Mouse (Mus musculus): ENCODE measurements around the gene Tmprss15. TPM values are rescaled to one million over a fixed set of nuclear protein-coding genes. Genes with fewer than 3 reads are reported as not detected.
A peak's percentile ranks its signal among the peaks of the same experiment; 100 is the strongest.

Tmprss15 gene
- 4.7 and 5.5 TPM in 2 replicates for polyA plus RNA-seq (2015; fragmentation: Nextera tagmentation; extraction: Ambion mirVana)

DNA sequence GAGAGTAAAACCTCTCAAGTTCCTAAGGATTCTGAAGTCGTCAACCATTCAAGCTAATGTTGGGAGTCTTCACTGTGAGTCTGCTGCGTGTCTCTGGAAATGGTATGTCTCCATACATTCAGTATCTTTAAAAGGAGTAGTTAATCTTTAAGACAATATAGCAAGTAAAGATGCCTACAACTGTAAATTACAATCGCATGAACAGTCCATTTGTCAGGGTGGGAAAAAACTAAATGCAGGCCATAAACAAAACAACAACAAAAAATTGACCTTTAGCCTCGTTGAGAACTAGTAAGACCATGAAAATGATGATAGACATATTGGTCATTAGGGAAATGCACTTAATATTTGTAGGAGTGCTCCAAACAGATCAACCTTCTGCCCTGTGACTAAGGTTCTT lies at the start of gene Tmprss15:
Tmprss15 (minus strand) TSS at position 101 of the 400 bp plus-strand sequence.
- Histone ChIP-seq H3K27me3 (replicated peaks; ENCODE audit: control insufficient read depth, insufficient read depth, low read length) (no peaks in the 10 kb centered on the region), H3K36me3 (ENCODE audit: control insufficient read depth, insufficient read depth) (no peaks in the 10 kb centered on the region), H3K9ac (ENCODE audit: low read depth, low read length) (no peak within 1 kb of the TSS), H3K4me2 (replicated peaks; ENCODE audit: low read depth) (no peak within 1 kb of the TSS), H3K9me3 (ENCODE audit: control insufficient read depth) (no peaks in the 10 kb centered on the region), H3K4me3 (ENCODE audit: low read depth, low read length) (no peak within 1 kb of the TSS), H3K4me1 (replicated peaks; ENCODE audit: control insufficient read depth, insufficient read depth, low read length) (no peaks in the 10 kb centered on the region), H3K27ac (ENCODE audit: low read depth, low read length) (no peak within 1 kb of the TSS)
- 84% methylated on average over 4 of the region's 4 CpGs for WGBS
- ATAC-seq: peak; percentile 77
- TF ChIP-seq CTCF (IDR thresholded peaks at IDR 0.05; ENCODE audit: low read depth): no peak

GRCm38 (mm10) chr16:79114879-79115278 lies 24.0 kb upstream of the Tmprss15 start:
- no peak overlapping the region for H3K9ac ChIP-seq (ENCODE audit: low read depth, low read length)
- H3K9me3 ChIP-seq (ENCODE audit: control insufficient read depth): no peaks in the 10 kb centered on the region
- ATAC-seq: no peak
- H3K4me3 ChIP-seq (ENCODE audit: low read depth, low read length): no peak overlapping the region
- no peak overlapping the region for H3K27ac ChIP-seq (ENCODE audit: low read depth, low read length)
- no peaks in the 10 kb centered on the region for H3K27me3 ChIP-seq (replicated peaks; ENCODE audit: control insufficient read depth, insufficient read depth, low read length)
- H3K36me3 ChIP-seq (ENCODE audit: control insufficient read depth, insufficient read depth): no peaks in the 10 kb centered on the region
- H3K4me2 ChIP-seq (replicated peaks; ENCODE audit: low read depth): no peak overlapping the region
- 67% methylated on average over 1 of the region's 1 CpGs for WGBS
- no peak for TF ChIP-seq CTCF (IDR thresholded peaks at IDR 0.05; ENCODE audit: low read depth)
- H3K4me1 ChIP-seq (replicated peaks; ENCODE audit: control insufficient read depth, insufficient read depth, low read length): no peaks in the 10 kb centered on the region

GRCm38 (mm10) chr16:79109516-79109915 lies 18.6 kb upstream of the Tmprss15 start:
- H3K9me3 ChIP-seq (ENCODE audit: control insufficient read depth): no peaks in the 10 kb centered on the region
- no peak overlapping the region for H3K4me2 ChIP-seq (replicated peaks; ENCODE audit: low read depth)
- H3K4me3 ChIP-seq (ENCODE audit: low read depth, low read length): no peak overlapping the region
- H3K36me3 ChIP-seq (ENCODE audit: control insufficient read depth, insufficient read depth): no peaks in the 10 kb centered on the region
- WGBS: 19% methylated on average over 1 of the region's 1 CpGs
- H3K27ac ChIP-seq (ENCODE audit: low read depth, low read length): no peak overlapping the region
- no peaks in the 10 kb centered on the region for H3K27me3 ChIP-seq (replicated peaks; ENCODE audit: control insufficient read depth, insufficient read depth, low read length)
- H3K4me1 ChIP-seq (replicated peaks; ENCODE audit: control insufficient read depth, insufficient read depth, low read length): no peaks in the 10 kb centered on the region
- TF ChIP-seq CTCF (IDR thresholded peaks at IDR 0.05; ENCODE audit: low read depth): no peak
- no peak for ATAC-seq
- H3K9ac ChIP-seq (ENCODE audit: low read depth, low read length): no peak overlapping the region

- Histone ChIP-seq H3K36me3 (ENCODE audit: control insufficient read depth, insufficient read depth) (no peaks in the 10 kb centered on the region), H3K27me3 (replicated peaks; ENCODE audit: control insufficient read depth, insufficient read depth, low read length) (no peaks in the 10 kb centered on the region), H3K4me2 (replicated peaks; ENCODE audit: low read depth) (no peak overlapping the region), H3K4me3 (ENCODE audit: low read depth, low read length) (no peak overlapping the region), H3K27ac (ENCODE audit: low read depth, low read length) (no peak overlapping the region), H3K9me3 (ENCODE audit: control insufficient read depth) (no peaks in the 10 kb centered on the region), H3K9ac (ENCODE audit: low read depth, low read length) (no peak overlapping the region), H3K4me1 (replicated peaks; ENCODE audit: control insufficient read depth, insufficient read depth, low read length) (no peaks in the 10 kb centered on the region)
- ATAC-seq: no peak
- no peak for TF ChIP-seq CTCF (IDR thresholded peaks at IDR 0.05; ENCODE audit: low read depth)
- 70% methylated on average over 5 of the region's 5 CpGs for WGBS
Observed at GRCm38 (mm10) chr16:79108969-79109368, 18.1 kb upstream of the Tmprss15 start.

- H3K9ac ChIP-seq (ENCODE audit: low read depth, low read length): no peak overlapping the region
- no peaks in the 10 kb centered on the region for H3K4me1 ChIP-seq (replicated peaks; ENCODE audit: control insufficient read depth, insufficient read depth, low read length)
- no peaks in the 10 kb centered on the region for H3K27me3 ChIP-seq (replicated peaks; ENCODE audit: control insufficient read depth, insufficient read depth, low read length)
- H3K27ac ChIP-seq (ENCODE audit: low read depth, low read length): no peak overlapping the region
- no peak for TF ChIP-seq CTCF (IDR thresholded peaks at IDR 0.05; ENCODE audit: low read depth)
- H3K4me3 ChIP-seq (ENCODE audit: low read depth, low read length): no peak overlapping the region
- no peak overlapping the region for H3K4me2 ChIP-seq (replicated peaks; ENCODE audit: low read depth)
- H3K9me3 ChIP-seq (ENCODE audit: control insufficient read depth): no peaks in the 10 kb centered on the region
- ATAC-seq: no peak
- H3K36me3 ChIP-seq (ENCODE audit: control insufficient read depth, insufficient read depth): no peaks in the 10 kb centered on the region
- 85% methylated on average over 2 of the region's 2 CpGs for WGBS
Observed at GRCm38 (mm10) chr16:79100325-79100724, 9.4 kb upstream of the Tmprss15 start.

- H3K4me2 ChIP-seq (replicated peaks; ENCODE audit: low read depth): no peak overlapping the region
- no peak overlapping the region for H3K27ac ChIP-seq (ENCODE audit: low read depth, low read length)
- H3K4me1 ChIP-seq (replicated peaks; ENCODE audit: control insufficient read depth, insufficient read depth, low read length): no peaks in the 10 kb centered on the region
- no peak overlapping the region for H3K4me3 ChIP-seq (ENCODE audit: low read depth, low read length)
- no peaks in the 10 kb centered on the region for H3K36me3 ChIP-seq (ENCODE audit: control insufficient read depth, insufficient read depth)
- ATAC-seq: no peak
- no peak for TF ChIP-seq CTCF (IDR thresholded peaks at IDR 0.05; ENCODE audit: low read depth)
- no peak overlapping the region for H3K9ac ChIP-seq (ENCODE audit: low read depth, low read length)
- H3K9me3 ChIP-seq (ENCODE audit: control insufficient read depth): no peaks in the 10 kb centered on the region
- no peaks in the 10 kb centered on the region for H3K27me3 ChIP-seq (replicated peaks; ENCODE audit: control insufficient read depth, insufficient read depth, low read length)
- 86% methylated on average over 2 of the region's 2 CpGs for WGBS
Observed at GRCm38 (mm10) chr16:79098321-79098720, 7.4 kb upstream of the Tmprss15 start.

DNA sequence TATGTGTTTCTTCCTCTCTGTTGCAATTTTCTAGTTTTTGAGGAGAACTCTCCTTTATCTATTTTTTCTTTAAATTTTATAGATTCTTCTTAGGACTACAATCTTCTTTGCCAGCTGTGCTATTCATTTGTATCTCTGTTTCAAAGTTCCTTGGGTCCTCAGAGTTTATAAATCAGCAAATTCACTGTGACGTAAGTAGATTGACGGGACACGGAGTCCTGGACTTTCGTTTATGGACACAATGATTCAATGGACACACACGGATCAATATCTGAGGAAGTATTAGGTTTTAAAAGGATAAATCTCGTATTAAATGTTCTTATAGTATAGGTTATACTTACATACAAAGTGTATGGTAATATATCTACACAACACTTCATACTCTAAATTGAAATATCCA lies 4.3 kb downstream of the Tmprss15 start:
- H3K36me3 ChIP-seq (ENCODE audit: control insufficient read depth, insufficient read depth): no peaks in the 10 kb centered on the region
- no peak overlapping the region for H3K27ac ChIP-seq (ENCODE audit: low read depth, low read length)
- H3K9ac ChIP-seq (ENCODE audit: low read depth, low read length): no peak overlapping the region
- ATAC-seq: peak; percentile 59
- TF ChIP-seq CTCF (IDR thresholded peaks at IDR 0.05; ENCODE audit: low read depth): no peak
- no peak overlapping the region for H3K4me2 ChIP-seq (replicated peaks; ENCODE audit: low read depth)
- WGBS: 59% methylated on average over 6 of the region's 6 CpGs
- no peaks in the 10 kb centered on the region for H3K4me1 ChIP-seq (replicated peaks; ENCODE audit: control insufficient read depth, insufficient read depth, low read length)
- H3K9me3 ChIP-seq (ENCODE audit: control insufficient read depth): no peaks in the 10 kb centered on the region
- H3K27me3 ChIP-seq (replicated peaks; ENCODE audit: control insufficient read depth, insufficient read depth, low read length): no peaks in the 10 kb centered on the region
- no peak overlapping the region for H3K4me3 ChIP-seq (ENCODE audit: low read depth, low read length)

Data from intestine, postnatal 0 days (tissue).